Mouse (Mus musculus) bone marrow macrophage, adult 2 months (primary cell): ENCODE results near the gene Ctsf.

Experiments
- CTCF ChIP-seq: IDR thresholded peaks from 2 replicates; pipeline ENCODE4 v1.5.1; 2012; ENCODE audit warnings: low read depth, mild to moderate bottlenecking, low read length, moderate library complexity
- POLR2A ChIP-seq: IDR thresholded peaks from 2 replicates; pipeline ENCODE4 v1.6.1; 2012; ENCODE audit warnings: mild to moderate bottlenecking, low read depth, low read length, borderline replicate concordance

DNA sequence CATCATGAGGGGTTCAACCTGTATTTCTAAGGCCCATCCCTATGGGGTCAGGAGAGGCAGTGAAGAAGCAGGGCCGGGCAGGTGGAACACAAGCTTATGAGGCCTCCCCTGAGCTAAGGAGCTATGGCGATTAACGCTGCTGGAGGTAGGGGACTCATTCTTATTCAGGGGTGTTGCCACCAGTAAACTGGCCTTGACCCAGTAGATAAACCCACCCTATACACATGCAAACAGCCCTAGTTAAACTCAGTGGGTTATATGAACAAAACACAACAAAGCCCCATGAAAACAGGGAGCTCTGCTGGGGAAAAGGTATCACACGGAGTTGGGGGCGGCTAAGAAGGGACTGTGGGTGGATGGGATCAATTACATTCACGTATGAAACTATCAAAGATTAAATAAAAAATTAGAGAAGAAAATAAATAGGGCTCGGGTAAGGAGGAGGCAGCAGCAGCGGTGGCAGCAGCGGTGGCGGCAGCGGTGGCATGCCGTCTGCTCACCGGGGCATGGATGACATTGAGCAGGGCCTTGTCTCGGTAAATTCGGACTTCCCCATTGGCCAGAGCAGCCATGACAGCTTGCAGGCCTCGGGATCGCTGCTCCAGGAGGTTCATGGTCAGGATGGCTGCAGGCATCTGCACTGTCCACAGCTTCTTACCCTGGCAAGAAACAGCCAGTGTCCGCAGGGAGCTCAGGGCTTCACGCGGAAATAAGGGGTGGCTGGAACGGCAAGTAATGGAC is 42.0 kb downstream of the Ctsf start:
- TF ChIP-seq CTCF (no peak), POLR2A (no peak)
